12 mouse cellular contexts compared by ENCODE assay signal in genomic region chr8:45579714-45580543, GRCm38 (mm10).
DNase-seq lines count a peak whose midpoint lies in the region; ATAC-seq and TF ChIP-seq lines count a peak whose summit lies in the region.
"Had no signal": no experiment of that assay in that cellular context is flagged by ENCODE, and none has a peak within 500 bp of the region (broad histone marks: within the 10 kb centered on the region; RNA-seq: fewer than 3 reads in every experiment).

No protein-coding gene starts in this region.

- H3K4me2 ChIP-seq in kidney, embryonic 15.5 days, result no peak overlapping the region
- no peak overlapping the region for H3K4me2 ChIP-seq in liver, postnatal 0 days (ENCODE audit: low read depth, low read length)
- H3K4me2 ChIP-seq: hindbrain, embryonic 13.5 days; lung, embryonic 14.5 days had no signal

- H3K9ac ChIP-seq in kidney, embryonic 15.5 days, result no peak overlapping the region
- no peak overlapping the region for H3K9ac ChIP-seq in liver, postnatal 0 days (replicated peaks)
- H3K9ac ChIP-seq: forebrain, postnatal 0 days; hindbrain, embryonic 13.5 days; lung, embryonic 14.5 days had no signal

- intact Hi-C loops in heart, postnatal 25 days (cut with DNase I), result no loop called here

- peak; percentile 12 for DNase-seq in kidney, postnatal 14 days
- DNase-seq in NIH3T3 (ENCODE audit: low read depth), result peak; percentile 55
- DNase-seq in heart, adult 11 months, result peak; percentile 93
- DNase-seq in heart, postnatal 25 days (ENCODE audit: low spot score), result peak; percentile 7
- no peak for DNase-seq in liver, postnatal 0 days
- DNase-seq in cerebellum, adult 11 months, result no peak
- DNase-seq: forebrain, postnatal 0 days; lung, embryonic 14.5 days; right cerebral cortex, postnatal 14 days had no signal

- H3K9me3 ChIP-seq in kidney, embryonic 15.5 days (replicated peaks), result no peaks in the 10 kb centered on the region
- no peaks in the 10 kb centered on the region for H3K9me3 ChIP-seq in liver, postnatal 0 days (ENCODE audit: low read length)
- H3K9me3 ChIP-seq: hindbrain, embryonic 13.5 days; limb, embryonic 10.5 days had no signal

- TF ChIP-seq EP300 in liver, postnatal 0 days (IDR thresholded peaks at IDR 0.05; ENCODE audit: low read depth), result no peak

- no peaks in the 10 kb centered on the region for H3K4me1 ChIP-seq in kidney, embryonic 15.5 days
- H3K4me1 ChIP-seq in liver, postnatal 0 days (ENCODE audit: insufficient read depth), result no peaks in the 10 kb centered on the region
- H3K4me1 ChIP-seq: limb, embryonic 10.5 days had no signal

- no peaks in the 10 kb centered on the region for H3K36me3 ChIP-seq in kidney, embryonic 15.5 days
- no peaks in the 10 kb centered on the region for H3K36me3 ChIP-seq in liver, postnatal 0 days (replicated peaks; ENCODE audit: insufficient read depth, low read length)
- H3K36me3 ChIP-seq: hindbrain, embryonic 13.5 days; limb, embryonic 10.5 days had no signal

- H3K27me3 ChIP-seq in kidney, embryonic 15.5 days, result no peaks in the 10 kb centered on the region
- no peaks in the 10 kb centered on the region for H3K27me3 ChIP-seq in liver, postnatal 0 days (ENCODE audit: insufficient read depth, low read length)
- H3K27me3 ChIP-seq: hindbrain, embryonic 13.5 days had no signal

- no peak overlapping the region for H3K4me3 ChIP-seq in kidney, embryonic 15.5 days (replicated peaks)
- no peak overlapping the region for H3K4me3 ChIP-seq in liver, postnatal 0 days (ENCODE audit: low read depth, low read length)
- H3K4me3 ChIP-seq: hindbrain, embryonic 13.5 days; limb, embryonic 10.5 days had no signal

- WGBS in kidney, embryonic 15.5 days, result 71% methylated on average over 7 of the region's 7 CpGs
- WGBS in liver, postnatal 0 days (ENCODE audit: insufficient replicate concordance), result 69% methylated on average over 7 of the region's 7 CpGs

- ATAC-seq in kidney, embryonic 15.5 days (replicated peaks; ENCODE audit: low FRiP score), result no peak
- ATAC-seq in liver, postnatal 0 days, result no peak
- ATAC-seq: forebrain, postnatal 0 days had no signal

- H3K27ac ChIP-seq in kidney, embryonic 15.5 days, result no peak overlapping the region
- no peak overlapping the region for H3K27ac ChIP-seq in liver, postnatal 0 days (ENCODE audit: low read depth)
- H3K27ac ChIP-seq: hindbrain, embryonic 13.5 days; limb, embryonic 10.5 days had no signal

- TF ChIP-seq CTCF in liver, postnatal 0 days (IDR thresholded peaks at IDR 0.05; ENCODE audit: low read depth), result no peak

Comparison
In these comparisons a context has a peak if more than half of its experiments do, and no peak if none do; other contexts are left out.
1. DNase-seq: peak in kidney, postnatal 14 days (single experiment), NIH3T3 (single experiment), heart, adult 11 months (single experiment) and heart, postnatal 25 days (single experiment); none in liver, postnatal 0 days (single experiment) and cerebellum, adult 11 months (single experiment).